Mouse (Mus musculus) forebrain, embryonic 12.5 days (tissue): Measurements from ENCODE around the gene Tsfm. TPM values are rescaled to one million over a fixed set of nuclear protein-coding genes. Genes with fewer than 3 reads are reported as not detected.
"Not testable (repeated sequence)": the region's sequence is repeated elsewhere in the genome, so short reads cannot be mapped to it uniquely, and the experiment has no call there.

ENCODE experiments used
- ATAC-seq: fragments of 200-750 bp; cut with Nextera tagmentation; 2 replicates; pipeline ENCODE4 v1.8.0; 2017; ENCODE audit warnings: moderate TSS enrichment; ENCODE audit not compliant: low FRiP score
- H3K27ac ChIP-seq: fragments of 300-500 bp; sonication (generic); 2 replicates; pipeline ENCODE4 v1.5.1; 2016; ENCODE audit warnings: mild to moderate bottlenecking
- H3K27me3 ChIP-seq: fragments of 300-500 bp; sonication (generic); 2 replicates; pipeline ENCODE4 v1.6.1; 2016; ENCODE audit warnings: mild to moderate bottlenecking
- H3K36me3 ChIP-seq: fragments of 300-500 bp; sonication (generic); replicated peaks from 2 replicates; pipeline ENCODE4 v1.6.1; 2016; ENCODE audit warnings: mild to moderate bottlenecking
- H3K4me1 ChIP-seq: fragments of 300-500 bp; sonication (generic); 2 replicates; pipeline ENCODE4 v1.6.1; 2016
- H3K4me2 ChIP-seq: fragments of 300-500 bp; sonication (generic); 2 replicates; pipeline ENCODE4 v1.6.1; 2016; ENCODE audit warnings: mild to moderate bottlenecking, moderate library complexity
- H3K4me3 ChIP-seq: fragments of 300-500 bp; sonication (generic); replicated peaks from 2 replicates; pipeline ENCODE4 v1.5.1; 2016; ENCODE audit warnings: mild to moderate bottlenecking
- H3K9ac ChIP-seq: fragments of 300-500 bp; sonication (generic); 2 replicates; pipeline ENCODE4 v1.6.1; 2016; ENCODE audit warnings: mild to moderate bottlenecking
- H3K9me3 ChIP-seq: fragments of 300-500 bp; sonication (generic); 2 replicates; pipeline ENCODE4 v1.6.1; 2016
- WGBS: fragments of 180-500 bp; shearing (Covaris S2); methylation state at CpG from one replicate; pipeline ENCODE4 v1.1.7; 2016; 5-methylcytosine and 5-hydroxymethylcytosine counted together
- polyA plus RNA-seq: library from polyadenylated mRNA; unstranded; fragments of >200 nt; fragmentation: Nextera tagmentation; extraction: Ambion mirVana; gene quantifications from 2 replicates; pipeline ENCODE4 v1.2.1, GENCODE M21; 2016

The Tsfm gene
- polyA plus RNA-seq, 1 experiment from 2014 or later: 82.8 TPM

DNA sequence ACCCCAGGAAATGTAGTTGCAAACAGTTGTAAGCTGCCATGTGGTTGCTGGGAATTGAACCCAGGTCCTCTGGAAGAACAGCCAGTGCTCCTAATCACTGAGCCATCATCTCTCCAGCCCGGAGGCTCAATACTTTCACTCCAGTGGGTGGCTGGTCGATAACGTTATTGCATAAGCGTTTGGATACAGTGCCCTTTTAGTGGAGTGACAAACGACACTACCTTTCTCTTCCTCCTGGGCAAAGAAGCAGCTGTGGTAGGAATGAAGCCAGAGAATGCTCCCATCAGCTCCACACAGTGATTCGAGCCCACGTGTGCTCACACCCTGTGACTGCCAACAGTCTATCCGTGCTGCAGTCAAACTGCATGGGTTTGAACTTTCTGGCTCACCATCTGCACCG, 40.6 kb upstream of the Tsfm start:
- ATAC-seq: no peak

DNA sequence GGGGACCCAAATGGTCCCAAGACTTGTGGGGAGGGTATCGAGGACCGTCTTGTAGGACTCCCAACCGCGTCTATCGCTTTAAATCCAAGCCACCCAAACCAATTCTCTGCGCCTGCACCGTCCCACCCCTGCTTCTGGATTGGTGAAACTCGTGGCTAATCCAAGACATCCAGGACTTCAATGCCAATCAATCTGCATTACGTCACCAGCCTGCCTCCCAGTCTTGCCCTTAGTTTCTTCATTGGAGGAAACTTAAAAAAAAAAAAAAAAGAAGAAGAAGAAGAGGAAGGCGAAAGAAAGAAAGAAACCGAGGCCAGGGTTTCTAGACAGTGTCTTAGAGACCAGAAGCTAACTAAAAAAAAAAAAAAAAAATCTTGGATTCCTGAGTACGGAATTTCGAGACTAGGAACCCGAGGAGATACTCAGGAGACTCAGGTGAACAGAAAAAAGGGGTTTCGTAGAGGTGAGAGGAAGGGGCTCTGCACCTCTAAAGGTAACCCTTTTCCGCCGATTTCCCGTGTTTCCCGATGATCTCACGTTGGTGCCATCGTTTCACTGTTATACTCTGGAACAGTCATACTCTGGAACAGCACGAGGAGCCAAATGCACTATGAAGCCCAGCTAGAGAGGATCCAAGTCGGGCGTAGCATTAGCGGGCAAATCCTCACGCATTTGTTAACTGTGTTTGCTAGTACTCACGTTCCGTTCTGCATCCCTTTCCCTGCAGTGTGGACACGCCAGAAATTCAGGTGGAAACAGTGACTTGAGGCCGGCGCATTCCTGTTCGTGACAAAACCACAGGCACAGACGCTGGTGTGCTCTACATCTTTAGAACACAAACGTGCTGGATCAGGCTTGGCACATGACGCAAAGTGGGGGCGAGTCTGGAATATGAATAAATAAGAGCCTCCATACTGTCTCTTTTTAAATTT, 39.8 kb upstream of the Tsfm start, which contains the start of gene Tspan31:
Gene Tspan31, minus strand, starts transcription at position 75 of the 932 bp plus-strand sequence.
- peak within 1 kb of the TSS; percentile 96 for H3K27ac ChIP-seq
- H3K4me1 ChIP-seq: peaks cover 37% of the 10 kb centered on the region
- peak; percentile 90 for ATAC-seq
- peaks cover 32% of the 10 kb centered on the region for H3K36me3 ChIP-seq
- H3K27me3 ChIP-seq: no peaks in the 10 kb centered on the region; the same call in 1 of the 2 replicates
- WGBS: 3% methylated on average over 36 of the region's 36 CpGs
- peak within 1 kb of the TSS; percentile 80 for H3K9ac ChIP-seq
- H3K9me3 ChIP-seq: no peaks in the 10 kb centered on the region
- H3K4me3 ChIP-seq: peak within 1 kb of the TSS; percentile 62
- H3K4me2 ChIP-seq: peak within 1 kb of the TSS; percentile 97

More for the DNA sequence above, 40.6 kb upstream of the Tsfm start:
- Histone ChIP-seq H3K9me3 (no peaks in the 10 kb centered on the region), H3K9ac (peak overlapping the region; percentile 72), H3K27me3 (no peaks in the 10 kb centered on the region; the same call in 1 of the 2 replicates), H3K4me1 (peaks cover 33% of the 10 kb centered on the region), H3K27ac (no peak overlapping the region; the same call in 1 of the 2 replicates), H3K4me2 (peak overlapping the region; percentile 97), H3K4me3 (peak overlapping the region; percentile 62), H3K36me3 (peaks cover 24% of the 10 kb centered on the region)
- WGBS: 81% methylated on average over 9 of the region's 9 CpGs

DNA sequence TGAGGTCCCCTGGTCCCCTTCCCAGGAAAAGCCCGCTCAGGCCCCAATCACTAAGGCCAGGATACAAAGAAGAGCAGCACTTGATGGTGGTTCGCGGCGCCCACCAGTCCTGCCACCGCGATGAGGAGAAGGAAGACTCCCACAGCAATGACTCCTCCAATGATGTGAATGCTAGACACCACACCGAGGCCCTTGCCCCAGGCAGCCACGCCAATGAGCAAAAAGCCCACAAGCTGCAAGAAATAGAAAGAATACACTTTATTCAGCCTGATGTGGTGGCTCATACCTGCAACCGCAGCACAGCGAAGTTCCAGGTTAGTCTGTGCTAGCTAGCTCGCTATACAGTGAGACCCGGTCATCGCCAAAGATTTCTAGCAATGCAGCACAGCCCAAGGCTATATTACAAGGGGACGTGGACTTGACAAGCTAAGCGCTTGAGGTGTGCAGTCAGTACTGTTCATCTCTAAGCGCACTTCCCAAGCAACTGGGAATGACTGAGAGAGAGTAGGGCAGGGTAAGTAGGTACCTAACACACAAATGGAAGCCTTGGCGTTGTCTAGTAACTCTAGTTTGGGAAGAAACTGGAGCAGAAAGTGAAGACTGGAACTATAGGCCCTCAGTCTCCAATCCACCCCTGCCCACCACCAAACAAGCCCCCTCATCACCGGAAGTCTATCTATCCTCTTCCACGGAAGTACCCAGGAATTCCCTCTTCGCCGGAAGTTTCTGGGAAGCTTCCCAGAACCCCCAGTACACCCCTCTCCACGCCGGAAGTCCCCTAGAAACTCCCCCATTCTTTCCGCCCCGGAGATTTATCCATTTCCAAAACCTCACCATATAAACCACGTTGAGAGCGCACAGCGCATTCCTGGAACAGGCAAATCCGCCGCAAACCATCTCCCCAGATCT, 38.9 kb upstream of the Tsfm start:
- ATAC-seq: peak; percentile 69
- 7% methylated on average over 30 of the region's 30 CpGs for WGBS
- Histone ChIP-seq H3K27ac (peak overlapping the region; percentile 96), H3K4me1 (peaks cover 46% of the 10 kb centered on the region), H3K4me2 (peak overlapping the region; percentile 97), H3K36me3 (peaks cover 41% of the 10 kb centered on the region), H3K4me3 (peak overlapping the region; percentile 62), H3K9me3 (no peaks in the 10 kb centered on the region), H3K9ac (peak overlapping the region; percentile 80), H3K27me3 (no peaks in the 10 kb centered on the region)

DNA sequence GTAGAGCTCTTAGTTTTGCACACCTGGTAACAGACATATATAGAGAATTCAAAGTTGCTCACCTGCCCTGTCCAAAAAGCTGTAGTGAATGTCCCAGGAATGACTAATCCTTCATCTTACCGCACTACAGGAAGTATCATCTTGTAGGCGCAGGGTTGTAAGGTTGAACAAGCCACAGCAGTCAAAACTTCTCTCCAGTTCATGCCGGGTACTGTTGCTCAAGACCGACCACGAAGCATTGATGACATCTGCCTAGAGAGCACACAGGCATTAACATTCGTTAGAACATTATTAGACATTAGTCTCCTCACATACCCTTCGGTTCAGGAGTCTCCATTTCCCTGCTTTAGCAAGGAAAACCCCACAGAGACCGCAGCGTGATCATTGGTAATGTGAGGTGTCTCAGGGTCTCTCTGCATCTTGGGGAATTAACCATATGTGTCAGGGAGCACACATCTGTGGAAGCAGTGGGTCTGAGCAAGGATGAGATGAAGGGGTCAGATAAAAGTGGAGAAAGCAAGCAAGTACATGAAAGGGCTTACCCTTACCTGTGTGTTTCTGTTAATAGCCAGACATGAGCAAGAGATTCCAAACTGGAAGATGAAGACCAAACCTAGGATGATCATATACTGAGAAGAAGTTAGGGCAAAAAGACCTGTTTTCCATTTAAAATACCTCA, 37.9 kb upstream of the Tsfm start:
- H3K27me3 ChIP-seq: no peaks in the 10 kb centered on the region
- no peak for ATAC-seq
- H3K9me3 ChIP-seq: no peaks in the 10 kb centered on the region
- peak overlapping the region; percentile 62 for H3K4me3 ChIP-seq
- H3K9ac ChIP-seq: peak overlapping the region; percentile 80; the same call in 1 of the 2 replicates
- peaks cover 46% of the 10 kb centered on the region for H3K4me1 ChIP-seq
- peak overlapping the region; percentile 96; the same call in 1 of the 2 replicates for H3K27ac ChIP-seq
- H3K36me3 ChIP-seq: peaks cover 42% of the 10 kb centered on the region
- peak overlapping the region; percentile 97 for H3K4me2 ChIP-seq
- WGBS: 78% methylated on average over 9 of the region's 9 CpGs

DNA sequence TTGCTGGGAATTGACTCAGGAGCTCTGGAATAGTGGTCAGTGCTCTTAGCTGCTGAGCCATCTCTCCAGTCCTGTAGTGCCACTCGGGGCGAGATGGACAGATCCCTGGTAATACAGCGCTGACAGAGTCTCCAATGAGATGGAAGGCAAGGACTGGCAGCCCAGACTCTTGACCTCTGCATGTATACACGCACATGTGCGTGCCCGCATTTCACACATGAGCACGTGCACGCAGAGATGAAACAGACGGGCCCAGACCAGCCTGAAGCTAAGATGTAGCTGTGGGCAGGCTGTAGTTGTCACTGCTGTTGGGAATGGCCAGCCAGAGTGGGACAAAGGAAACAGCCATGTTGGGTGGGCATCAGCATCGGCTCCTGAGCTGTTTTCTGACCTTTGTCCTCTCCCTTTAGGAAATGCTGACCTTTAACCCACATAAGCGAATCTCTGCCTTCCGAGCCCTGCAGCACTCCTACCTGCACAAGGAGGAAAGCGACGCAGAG, 35.9 kb upstream of the Tsfm start:
- no peak overlapping the region for H3K4me2 ChIP-seq
- H3K4me3 ChIP-seq: no peak overlapping the region
- peaks cover 42% of the 10 kb centered on the region for H3K36me3 ChIP-seq
- H3K27me3 ChIP-seq: no peaks in the 10 kb centered on the region
- no peak overlapping the region for H3K9ac ChIP-seq
- H3K27ac ChIP-seq: peak overlapping the region; percentile 38; the same call in 1 of the 2 replicates
- 90% methylated on average over 14 of the region's 14 CpGs for WGBS
- peaks cover 55% of the 10 kb centered on the region for H3K4me1 ChIP-seq
- no peaks in the 10 kb centered on the region for H3K9me3 ChIP-seq
- ATAC-seq: no peak

DNA sequence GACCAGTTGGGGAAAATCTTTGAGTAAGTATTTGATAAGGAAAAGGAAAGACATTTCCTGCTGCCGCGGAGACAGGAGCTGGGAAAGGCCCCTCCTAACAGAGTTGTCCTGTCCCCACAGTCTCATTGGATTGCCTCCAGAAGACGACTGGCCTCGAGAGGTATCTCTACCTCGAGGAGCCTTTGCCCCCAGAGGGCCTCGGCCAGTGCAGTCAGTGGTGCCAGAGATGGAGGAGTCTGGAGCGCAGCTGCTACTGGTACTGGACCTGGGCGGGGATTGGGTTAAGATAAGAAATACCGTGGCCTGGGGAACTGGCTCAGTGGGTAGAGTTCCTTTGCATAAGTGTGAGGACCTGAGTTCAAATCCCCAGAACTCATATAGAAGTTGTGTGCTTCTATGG, 35.3 kb upstream of the Tsfm start:
- peaks cover 42% of the 10 kb centered on the region for H3K36me3 ChIP-seq
- 88% methylated on average over 9 of the region's 9 CpGs for WGBS
- no peaks in the 10 kb centered on the region for H3K9me3 ChIP-seq
- ATAC-seq: no peak
- no peak overlapping the region for H3K27ac ChIP-seq
- H3K4me2 ChIP-seq: no peak overlapping the region
- H3K27me3 ChIP-seq: no peaks in the 10 kb centered on the region
- no peak overlapping the region for H3K9ac ChIP-seq
- H3K4me3 ChIP-seq: no peak overlapping the region
- peaks cover 56% of the 10 kb centered on the region for H3K4me1 ChIP-seq

DNA sequence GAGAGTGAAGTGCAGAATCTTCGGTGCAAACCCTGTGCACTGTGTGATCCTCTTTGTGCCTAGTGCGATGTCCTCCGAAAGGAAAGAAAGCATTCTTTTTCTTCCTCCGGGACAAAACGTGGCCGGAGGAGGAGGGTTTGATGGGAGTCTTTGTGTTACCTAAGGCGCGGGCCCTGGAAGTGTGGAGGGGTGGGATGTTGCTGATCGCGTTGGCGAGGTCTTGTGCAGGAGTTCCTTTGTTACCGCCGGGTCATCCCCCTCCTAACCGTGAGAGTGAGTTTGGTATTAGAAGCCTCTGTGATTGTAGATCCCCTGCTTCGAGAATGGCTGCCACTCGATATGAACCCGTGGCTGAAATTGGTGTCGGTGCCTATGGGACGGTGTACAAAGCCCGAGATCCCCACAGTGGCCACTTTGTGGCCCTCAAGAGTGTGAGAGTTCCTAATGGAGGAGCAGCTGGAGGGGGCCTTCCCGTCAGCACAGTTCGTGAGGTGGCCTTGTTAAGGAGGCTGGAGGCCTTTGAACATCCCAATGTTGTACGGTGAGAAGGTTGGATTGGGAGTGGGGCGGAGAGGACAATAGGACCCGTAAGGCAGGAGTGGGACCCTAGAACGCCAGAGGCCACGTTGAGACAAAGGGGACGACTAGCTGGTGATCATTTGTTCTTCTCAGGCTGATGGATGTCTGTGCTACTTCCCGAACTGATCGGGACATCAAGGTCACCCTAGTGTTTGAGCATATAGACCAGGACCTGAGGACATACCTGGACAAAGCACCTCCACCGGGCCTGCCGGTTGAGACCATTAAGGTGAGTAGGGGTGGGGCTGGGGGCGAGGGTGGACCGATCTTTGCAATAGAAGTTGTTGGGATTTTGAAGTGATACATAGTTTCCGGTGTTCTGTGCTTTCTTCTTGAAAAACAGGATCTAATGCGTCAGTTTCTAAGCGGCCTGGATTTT, 33.6 kb upstream of the Tsfm start:
- peaks cover 57% of the 10 kb centered on the region for H3K4me1 ChIP-seq
- H3K4me2 ChIP-seq: peak overlapping the region; percentile 82
- WGBS: 13% methylated on average over 37 of the region's 37 CpGs
- H3K27me3 ChIP-seq: no peaks in the 10 kb centered on the region
- peaks cover 42% of the 10 kb centered on the region for H3K36me3 ChIP-seq
- ATAC-seq: no peak
- peak overlapping the region; percentile 94 for H3K27ac ChIP-seq
- no peaks in the 10 kb centered on the region for H3K9me3 ChIP-seq
- H3K4me3 ChIP-seq: peak overlapping the region; percentile 76
- H3K9ac ChIP-seq: peak overlapping the region; percentile 99

DNA sequence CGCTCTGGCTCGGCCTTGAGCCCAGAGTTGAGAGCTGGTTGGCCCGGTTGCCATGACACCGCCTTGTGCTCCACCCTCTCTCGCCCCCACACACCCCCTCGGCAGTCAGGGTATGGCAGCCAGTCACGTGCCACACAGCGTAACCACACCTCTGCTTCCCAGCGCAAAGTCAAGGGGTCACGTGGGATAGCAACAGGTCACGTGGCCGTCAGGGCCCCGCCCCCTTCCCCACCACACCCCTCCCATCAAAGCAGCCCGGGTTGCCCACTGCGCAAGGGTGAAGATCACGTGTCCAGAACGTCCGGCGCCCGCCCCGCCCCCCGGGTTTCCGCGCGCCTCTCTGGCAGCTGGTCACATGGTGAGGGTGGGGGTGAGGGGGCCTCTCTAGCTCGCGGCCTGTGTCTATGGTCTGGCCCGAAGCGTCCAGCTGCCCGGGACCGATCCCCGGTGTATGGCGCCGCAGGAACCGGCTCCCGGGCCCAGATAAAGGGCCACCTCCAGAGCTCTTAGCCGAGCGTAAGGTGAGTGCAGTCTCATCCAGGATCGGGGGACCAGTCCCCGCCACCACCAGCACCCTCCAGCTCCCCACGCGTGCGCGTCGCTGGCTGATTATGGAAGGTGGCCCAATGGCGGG, 32.7 kb upstream of the Tsfm start, which contains the start of gene Cdk4:
Gene Cdk4, plus strand, starts transcription at position 296 of the 634 bp plus-strand sequence.
- WGBS: under 1% methylated on average over 46 of the region's 46 CpGs
- H3K9ac ChIP-seq: peak within 1 kb of the TSS; percentile 99
- peaks cover 57% of the 10 kb centered on the region for H3K4me1 ChIP-seq
- no peaks in the 10 kb centered on the region for H3K27me3 ChIP-seq
- H3K27ac ChIP-seq: peak within 1 kb of the TSS; percentile 94
- peak within 1 kb of the TSS; percentile 76 for H3K4me3 ChIP-seq
- H3K36me3 ChIP-seq: peaks cover 39% of the 10 kb centered on the region
- no peaks in the 10 kb centered on the region for H3K9me3 ChIP-seq
- H3K4me2 ChIP-seq: peak within 1 kb of the TSS; percentile 82
- ATAC-seq: peak; percentile 93

DNA sequence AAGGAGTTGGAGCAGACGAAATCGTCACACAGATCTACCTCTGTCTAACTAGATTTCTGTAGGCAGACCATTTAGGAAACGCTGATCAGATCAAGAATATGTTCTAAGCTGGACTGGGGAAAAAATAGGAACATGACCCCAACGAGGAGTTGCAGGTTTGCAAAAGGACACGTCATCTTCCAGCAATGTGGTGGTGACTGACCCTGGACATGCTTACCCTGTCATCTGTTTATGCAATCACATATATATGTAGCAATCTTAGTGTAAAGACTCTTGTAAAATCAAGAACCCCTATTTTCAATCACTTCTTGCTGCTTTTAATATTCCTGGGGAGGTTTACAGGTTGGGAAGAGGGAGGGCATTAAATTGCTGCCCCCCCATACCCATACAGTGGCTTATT, 31.9 kb upstream of the Tsfm start:
- Histone ChIP-seq H3K9me3 (no peaks in the 10 kb centered on the region), H3K9ac (no peak overlapping the region), H3K36me3 (peaks cover 33% of the 10 kb centered on the region), H3K4me2 (no peak overlapping the region), H3K4me1 (peaks cover 57% of the 10 kb centered on the region), H3K27ac (no peak overlapping the region), H3K4me3 (no peak overlapping the region), H3K27me3 (no peaks in the 10 kb centered on the region; the same call in 1 of the 2 replicates)
- WGBS: 83% methylated on average over 5 of the region's 5 CpGs
- ATAC-seq: no peak

DNA sequence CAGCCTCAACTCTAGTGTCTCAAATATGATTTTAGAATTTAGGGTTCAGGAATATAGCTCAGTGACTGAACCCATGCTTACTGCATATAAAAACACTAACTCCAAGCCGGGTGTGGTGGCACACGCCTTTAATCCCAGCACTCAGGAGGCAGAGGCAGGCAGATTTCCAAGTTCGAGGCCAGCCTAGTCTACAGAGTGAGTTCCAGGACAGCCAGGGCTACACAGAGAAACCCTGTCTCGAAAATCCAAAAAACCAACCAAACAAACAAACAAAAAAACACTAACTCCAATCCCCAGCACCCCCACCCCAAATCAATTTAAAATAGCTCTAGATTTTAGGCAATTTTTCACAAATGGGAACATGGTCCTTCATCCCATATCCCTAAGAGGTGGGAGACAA, 31.5 kb upstream of the Tsfm start:
- WGBS: 96% methylated on average over 4 of the region's 4 CpGs

More for the DNA sequence above, 31.5 kb upstream of the Tsfm start:
- not testable (repeated sequence) for H3K9ac ChIP-seq, H3K27ac ChIP-seq, ATAC-seq, H3K9me3 ChIP-seq, H3K27me3 ChIP-seq, H3K4me2 ChIP-seq, H3K4me3 ChIP-seq
- Histone ChIP-seq H3K4me1 (peaks cover 60% of the 10 kb centered on the region), H3K36me3 (peaks cover 33% of the 10 kb centered on the region)
